Mouse (Mus musculus) limb, embryonic 15.5 days (tissue): ENCODE results near the gene Caln1. TPM values are rescaled to one million over a fixed set of nuclear protein-coding genes. Genes with fewer than 3 reads are reported as not detected.

Experiments used
- ATAC-seq: fragments of 200-750 bp; cut with Nextera tagmentation; 2 replicates; pipeline ENCODE4 v1.8.0; 2017; ENCODE audit warnings: low read depth, moderate TSS enrichment; ENCODE audit not compliant: insufficient number of reproducible peaks, low FRiP score, low TSS enrichment
- H3K27ac ChIP-seq: fragments of 300-500 bp; sonication (generic); 2 replicates; pipeline ENCODE4 v1.5.1; 2015; ENCODE audit warnings: moderate library complexity, mild to moderate bottlenecking, inconsistent platforms
- H3K27me3 ChIP-seq: fragments of 300-500 bp; sonication (generic); 2 replicates; pipeline ENCODE4 v1.6.1; 2015; ENCODE audit warnings: inconsistent platforms
- H3K36me3 ChIP-seq: fragments of 300-500 bp; sonication (generic); 2 replicates; pipeline ENCODE4 v1.6.1; 2015; ENCODE audit warnings: inconsistent platforms
- H3K4me1 ChIP-seq: fragments of 300-500 bp; sonication (generic); 2 replicates; pipeline ENCODE4 v1.6.1; 2015; ENCODE audit warnings: inconsistent platforms
- H3K4me2 ChIP-seq: fragments of 300-500 bp; sonication (generic); 2 replicates; pipeline ENCODE4 v1.6.1; 2015; ENCODE audit warnings: mild to moderate bottlenecking, inconsistent platforms
- H3K4me3 ChIP-seq: fragments of 300-500 bp; sonication (generic); 2 replicates; pipeline ENCODE4 v1.5.1; 2015; ENCODE audit warnings: mild to moderate bottlenecking, inconsistent platforms
- H3K9ac ChIP-seq: fragments of 300-500 bp; sonication (generic); 2 replicates; pipeline ENCODE4 v1.6.1; 2015; ENCODE audit warnings: inconsistent platforms
- H3K9me3 ChIP-seq: fragments of 300-500 bp; sonication (generic); 2 replicates; pipeline ENCODE4 v1.6.1; 2016; ENCODE audit warnings: inconsistent platforms
- WGBS: fragments of 180-500 bp; shearing (Covaris S2); methylation state at CpG from one replicate; pipeline ENCODE4 v1.1.7; 2015; 5-methylcytosine and 5-hydroxymethylcytosine counted together
- polyA plus RNA-seq: library from polyadenylated mRNA; unstranded; fragments of >200 nt; fragmentation: Nextera tagmentation; extraction: Ambion mirVana; gene quantifications from 2 replicates; pipeline ENCODE4 v1.2.1, GENCODE M21; 2015

The Caln1 gene
- polyA plus RNA-seq, 1 experiment from 2014 or later = 2.1 TPM

GRCm38 (mm10) chr5:130658141-130658540 is 288.9 kb downstream of the Caln1 start:
- no peak for ATAC-seq
- WGBS = 57% methylated on average over 3 of the region's 3 CpGs

GRCm38 (mm10) chr5:130666091-130666490 is 296.8 kb downstream of the Caln1 start:
- Histone ChIP-seq H3K4me3 (no peak overlapping the region), H3K4me2 (no peak overlapping the region)
- 93% methylated on average over 1 of the region's 1 CpGs for WGBS

More at GRCm38 (mm10) chr5:130658141-130658540, 288.9 kb downstream of the Caln1 start:
- H3K9me3 ChIP-seq = no peaks in the 10 kb centered on the region
- H3K27me3 ChIP-seq = no peaks in the 10 kb centered on the region
- no peak overlapping the region for H3K27ac ChIP-seq
- no peaks in the 10 kb centered on the region for H3K4me1 ChIP-seq
- H3K4me2 ChIP-seq = no peak overlapping the region
- no peaks in the 10 kb centered on the region for H3K36me3 ChIP-seq
- H3K9ac ChIP-seq = no peak overlapping the region
- H3K4me3 ChIP-seq = no peak overlapping the region

GRCm38 (mm10) chr5:130672588-130672987 is 303.3 kb downstream of the Caln1 start:
- Histone ChIP-seq H3K27ac (no peak overlapping the region), H3K4me3 (no peak overlapping the region), H3K4me1 (no peaks in the 10 kb centered on the region), H3K27me3 (no peaks in the 10 kb centered on the region), H3K9me3 (no peaks in the 10 kb centered on the region), H3K4me2 (no peak overlapping the region), H3K9ac (no peak overlapping the region), H3K36me3 (no peaks in the 10 kb centered on the region)
- WGBS = 56% methylated on average over 3 of the region's 3 CpGs
- ATAC-seq = no peak

More at GRCm38 (mm10) chr5:130666091-130666490, 296.8 kb downstream of the Caln1 start:
- no peaks in the 10 kb centered on the region for H3K36me3 ChIP-seq
- no peak overlapping the region for H3K9ac ChIP-seq
- H3K27ac ChIP-seq = no peak overlapping the region
- no peaks in the 10 kb centered on the region for H3K9me3 ChIP-seq
- no peaks in the 10 kb centered on the region for H3K4me1 ChIP-seq
- H3K27me3 ChIP-seq = no peaks in the 10 kb centered on the region
- no peak for ATAC-seq

DNA sequence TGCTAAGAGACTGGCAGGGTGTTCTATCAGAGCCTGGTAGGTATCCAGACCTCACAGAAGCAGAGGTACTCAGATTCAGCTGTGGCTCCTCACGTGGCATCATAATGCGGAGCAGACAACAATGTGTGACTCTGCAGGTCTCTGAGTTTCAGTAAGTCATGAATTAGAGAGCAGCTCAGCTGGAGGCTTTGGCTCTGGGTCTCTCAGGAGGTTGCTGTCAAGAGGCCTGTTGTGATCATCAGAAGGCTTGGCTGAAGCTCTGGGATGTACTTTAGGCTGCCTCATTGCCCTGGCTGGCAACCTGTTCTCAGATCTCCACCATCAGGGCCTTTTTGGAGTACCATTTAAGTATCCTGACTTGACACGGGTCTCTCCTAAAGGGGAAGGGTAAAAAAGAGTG is 303.8 kb downstream of the Caln1 start:
- WGBS = 73% methylated on average over 3 of the region's 3 CpGs
- Histone ChIP-seq H3K4me2 (no peak overlapping the region), H3K4me1 (no peaks in the 10 kb centered on the region), H3K9ac (no peak overlapping the region), H3K27ac (no peak overlapping the region), H3K36me3 (no peaks in the 10 kb centered on the region), H3K9me3 (no peaks in the 10 kb centered on the region), H3K27me3 (no peaks in the 10 kb centered on the region), H3K4me3 (no peak overlapping the region)
- no peak for ATAC-seq

GRCm38 (mm10) chr5:130677895-130678294 is 308.6 kb downstream of the Caln1 start:
- Histone ChIP-seq H3K4me1 (no peaks in the 10 kb centered on the region), H3K4me2 (no peak overlapping the region), H3K4me3 (no peak overlapping the region), H3K36me3 (no peaks in the 10 kb centered on the region), H3K9ac (no peak overlapping the region), H3K9me3 (no peaks in the 10 kb centered on the region), H3K27me3 (no peaks in the 10 kb centered on the region), H3K27ac (no peak overlapping the region)
- no peak for ATAC-seq
- WGBS = 78% methylated on average over 2 of the region's 2 CpGs

- WGBS = 75% methylated on average over 5 of the region's 5 CpGs
- no peaks in the 10 kb centered on the region for H3K9me3 ChIP-seq
- no peak overlapping the region for H3K27ac ChIP-seq
- no peak overlapping the region for H3K9ac ChIP-seq
- no peaks in the 10 kb centered on the region for H3K36me3 ChIP-seq
- ATAC-seq = no peak
- no peak overlapping the region for H3K4me2 ChIP-seq
- no peaks in the 10 kb centered on the region for H3K4me1 ChIP-seq
- H3K4me3 ChIP-seq = no peak overlapping the region
- H3K27me3 ChIP-seq = no peaks in the 10 kb centered on the region
Observed at GRCm38 (mm10) chr5:130685911-130686658, 316.8 kb downstream of the Caln1 start.

DNA sequence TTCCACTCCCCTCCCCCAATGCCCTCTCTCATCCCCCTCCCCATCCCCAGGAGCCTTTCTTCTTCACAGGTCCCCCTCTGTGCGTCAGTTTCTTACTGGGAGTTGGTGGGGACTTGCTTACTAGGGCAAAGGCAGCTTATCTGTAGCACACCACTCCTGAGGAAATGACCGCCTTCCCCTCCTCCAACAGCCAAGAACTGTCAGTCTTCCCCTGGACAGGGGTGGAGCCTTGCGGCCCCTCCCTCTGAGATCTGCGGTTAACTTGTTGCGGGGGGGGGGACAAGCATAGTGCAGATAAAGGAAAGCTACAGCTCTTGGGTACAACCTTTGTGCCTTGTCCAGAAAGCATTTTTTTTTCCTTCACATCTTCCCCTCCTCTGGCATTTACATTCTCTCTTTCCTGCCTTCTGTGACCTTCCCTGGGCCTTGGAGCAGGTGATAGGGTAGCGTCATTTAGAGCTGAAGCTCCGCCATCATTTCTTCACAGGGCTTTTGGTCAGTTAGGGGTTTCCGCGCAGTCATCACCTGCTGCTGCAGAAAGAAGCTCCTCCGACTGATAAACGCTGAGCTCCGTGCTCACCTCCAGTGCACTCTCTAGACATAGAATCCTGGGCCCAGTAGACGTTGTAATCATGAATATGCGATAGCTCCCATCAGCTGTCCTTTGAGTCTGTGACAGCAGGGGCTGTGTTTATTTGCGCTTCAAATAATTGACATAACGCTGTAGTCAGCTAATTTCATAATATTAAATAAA is 319.3 kb downstream of the Caln1 start:
- Histone ChIP-seq H3K9me3 (no peaks in the 10 kb centered on the region), H3K36me3 (no peaks in the 10 kb centered on the region), H3K27me3 (no peaks in the 10 kb centered on the region), H3K4me1 (no peaks in the 10 kb centered on the region), H3K4me3 (no peak overlapping the region), H3K4me2 (no peak overlapping the region), H3K27ac (no peak overlapping the region), H3K9ac (no peak overlapping the region)
- 49% methylated on average over 16 of the region's 16 CpGs for WGBS
- no peak for ATAC-seq

- 89% methylated on average over 3 of the region's 3 CpGs for WGBS
- no peak overlapping the region for H3K4me3 ChIP-seq
- H3K9me3 ChIP-seq = no peaks in the 10 kb centered on the region
- H3K36me3 ChIP-seq = no peaks in the 10 kb centered on the region
- H3K27me3 ChIP-seq = no peaks in the 10 kb centered on the region
- H3K4me1 ChIP-seq = no peaks in the 10 kb centered on the region
- no peak overlapping the region for H3K27ac ChIP-seq
- no peak overlapping the region for H3K9ac ChIP-seq
- ATAC-seq = no peak
- H3K4me2 ChIP-seq = no peak overlapping the region
Observed at GRCm38 (mm10) chr5:130691349-130691748, 322.1 kb downstream of the Caln1 start.

DNA sequence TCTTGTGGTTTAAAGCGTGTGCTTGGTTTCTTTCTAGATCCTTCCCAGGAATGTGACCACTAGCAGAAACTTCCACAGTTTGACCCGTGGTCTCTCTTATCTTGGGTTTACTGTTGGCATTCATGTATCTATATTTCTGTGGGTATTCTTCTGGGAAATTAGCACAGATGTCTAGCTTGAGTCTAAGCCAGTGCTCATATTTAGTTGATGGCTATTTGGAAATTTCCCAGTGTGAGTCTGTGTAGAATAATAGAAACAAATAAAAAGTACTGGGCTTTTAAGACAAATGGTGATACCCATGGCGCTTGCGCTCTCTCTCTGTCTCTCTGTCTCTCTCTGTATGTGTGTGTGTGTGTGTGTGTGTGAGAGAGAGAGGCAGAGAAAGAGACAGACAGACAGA is 330.2 kb downstream of the Caln1 start:
- no peaks in the 10 kb centered on the region for H3K36me3 ChIP-seq
- no peaks in the 10 kb centered on the region for H3K4me1 ChIP-seq
- no peak overlapping the region for H3K4me2 ChIP-seq
- H3K27ac ChIP-seq = no peak overlapping the region
- H3K9ac ChIP-seq = no peak overlapping the region
- H3K9me3 ChIP-seq = no peaks in the 10 kb centered on the region
- no peaks in the 10 kb centered on the region for H3K27me3 ChIP-seq
- whole genome bisulfite sequencing = 84% methylated on average over 4 of the region's 4 CpGs
- ATAC-seq = no peak
- no peak overlapping the region for H3K4me3 ChIP-seq

DNA sequence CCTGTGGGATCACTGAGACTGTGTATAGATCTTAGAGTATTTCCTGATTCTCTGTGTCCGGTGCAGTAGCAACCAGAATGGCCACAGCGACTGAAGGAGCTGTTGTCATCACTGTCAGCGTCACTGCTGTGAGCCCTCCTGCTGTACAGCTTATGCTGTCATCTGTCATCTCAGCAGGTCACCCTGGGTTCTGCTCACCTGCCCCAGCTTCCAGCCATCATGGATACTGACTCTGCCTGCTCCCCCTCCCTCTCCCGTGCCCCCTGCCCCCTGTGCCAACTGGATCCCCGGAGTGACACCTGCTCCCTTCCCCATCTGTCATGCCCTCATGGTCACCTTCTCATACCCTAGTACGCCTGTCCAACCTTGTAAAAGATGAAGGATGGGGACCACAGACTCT is 332.5 kb downstream of the Caln1 start:
- WGBS = 76% methylated on average over 6 of the region's 6 CpGs
- H3K4me1 ChIP-seq = no peaks in the 10 kb centered on the region

GRCm38 (mm10) chr5:130702361-130702760 is 333.1 kb downstream of the Caln1 start:
- WGBS = 72% methylated on average over 4 of the region's 4 CpGs
- H3K27ac ChIP-seq = no peak overlapping the region

More for the DNA sequence above, 332.5 kb downstream of the Caln1 start:
- Histone ChIP-seq H3K4me3 (no peak overlapping the region), H3K9ac (no peak overlapping the region), H3K9me3 (no peaks in the 10 kb centered on the region), H3K27ac (no peak overlapping the region), H3K27me3 (no peaks in the 10 kb centered on the region), H3K36me3 (no peaks in the 10 kb centered on the region), H3K4me2 (no peak overlapping the region)
- no peak for ATAC-seq

DNA sequence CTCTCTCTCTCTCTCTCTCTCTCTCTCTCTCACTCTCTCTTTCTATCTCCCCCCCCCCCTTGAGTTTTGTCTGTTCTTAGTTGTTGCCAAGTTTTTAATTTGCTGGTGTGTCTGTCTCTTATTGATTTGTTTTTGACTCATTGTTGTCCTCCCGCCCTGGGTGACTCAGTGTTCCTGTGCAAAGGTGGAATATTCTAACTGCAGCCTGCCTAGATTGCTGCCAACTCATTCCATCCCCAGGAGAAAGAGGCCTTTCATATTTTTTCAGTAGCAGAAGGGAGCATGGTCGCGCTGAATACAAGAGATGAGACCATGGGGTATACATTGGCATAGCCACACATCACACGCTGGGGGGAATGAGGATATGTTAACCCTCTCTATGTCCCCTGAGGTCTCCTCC is 335.6 kb downstream of the Caln1 start:
- Histone ChIP-seq H3K9ac (no peak overlapping the region), H3K4me1 (no peaks in the 10 kb centered on the region), H3K4me3 (no peak overlapping the region), H3K27ac (no peak overlapping the region), H3K4me2 (no peak overlapping the region), H3K27me3 (no peaks in the 10 kb centered on the region), H3K36me3 (no peaks in the 10 kb centered on the region), H3K9me3 (no peaks in the 10 kb centered on the region)
- ATAC-seq = no peak
- WGBS = 92% methylated on average over 4 of the region's 4 CpGs

More at GRCm38 (mm10) chr5:130702361-130702760, 333.1 kb downstream of the Caln1 start:
- H3K27me3 ChIP-seq = no peaks in the 10 kb centered on the region
- no peaks in the 10 kb centered on the region for H3K9me3 ChIP-seq
- no peaks in the 10 kb centered on the region for H3K36me3 ChIP-seq
- no peak for ATAC-seq
- no peaks in the 10 kb centered on the region for H3K4me1 ChIP-seq
- no peak overlapping the region for H3K9ac ChIP-seq
- no peak overlapping the region for H3K4me2 ChIP-seq
- H3K4me3 ChIP-seq = no peak overlapping the region
